Mouse (Mus musculus) thymus, postnatal 14 days (tissue): ENCODE measurements around the gene Vps26a.

Experiments
- DNase-seq: peaks from one replicate; pipeline ENCODE4 v3.0.0; 2021

Gene Vps26a

DNA sequence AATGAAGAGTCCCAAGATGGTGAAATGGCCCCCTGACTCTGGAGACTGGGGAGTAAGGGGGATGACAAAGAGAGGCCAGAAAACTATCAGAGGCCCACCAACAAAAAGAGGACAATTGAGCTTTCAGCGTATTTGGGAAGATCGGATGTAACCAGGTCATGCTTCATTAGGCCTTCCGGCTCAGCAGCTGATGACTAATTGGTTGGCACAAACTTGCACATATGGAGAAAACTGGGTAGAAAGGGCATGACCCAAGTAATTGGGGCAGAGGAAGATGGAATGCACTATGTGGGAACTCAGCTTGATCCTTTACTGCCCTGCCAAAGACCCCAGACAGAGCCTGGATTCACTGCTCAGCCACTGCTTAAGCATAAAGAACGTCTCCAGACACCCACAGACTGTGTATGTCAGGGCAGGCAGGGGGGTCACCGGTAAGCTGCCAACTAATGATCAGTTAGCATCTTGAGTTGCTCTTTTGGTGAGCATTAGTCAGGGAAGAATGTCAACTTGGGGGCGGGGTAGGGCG lies 67.7 kb downstream of the Vps26a start:
- no peak for DNase-seq

DNA sequence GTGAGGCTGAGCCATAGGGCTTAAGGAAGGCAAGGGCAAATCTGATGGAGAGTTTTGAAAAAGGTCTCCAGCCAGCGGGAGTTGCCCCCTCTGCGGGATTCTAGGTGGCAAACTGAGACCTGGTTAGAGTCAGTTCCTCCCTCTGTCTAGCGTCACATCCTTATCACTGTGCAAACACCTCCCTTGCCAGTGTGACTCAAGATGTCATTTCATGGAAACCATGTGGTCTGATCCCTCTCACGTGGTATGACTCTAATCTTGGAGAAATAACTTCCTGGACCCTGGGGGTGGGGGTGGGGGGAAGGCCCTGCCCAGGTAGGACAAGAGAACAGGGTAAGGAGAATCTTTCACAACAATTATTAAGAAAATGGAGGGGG lies 73.0 kb downstream of the Vps26a start:
- no peak for DNase-seq

DNA sequence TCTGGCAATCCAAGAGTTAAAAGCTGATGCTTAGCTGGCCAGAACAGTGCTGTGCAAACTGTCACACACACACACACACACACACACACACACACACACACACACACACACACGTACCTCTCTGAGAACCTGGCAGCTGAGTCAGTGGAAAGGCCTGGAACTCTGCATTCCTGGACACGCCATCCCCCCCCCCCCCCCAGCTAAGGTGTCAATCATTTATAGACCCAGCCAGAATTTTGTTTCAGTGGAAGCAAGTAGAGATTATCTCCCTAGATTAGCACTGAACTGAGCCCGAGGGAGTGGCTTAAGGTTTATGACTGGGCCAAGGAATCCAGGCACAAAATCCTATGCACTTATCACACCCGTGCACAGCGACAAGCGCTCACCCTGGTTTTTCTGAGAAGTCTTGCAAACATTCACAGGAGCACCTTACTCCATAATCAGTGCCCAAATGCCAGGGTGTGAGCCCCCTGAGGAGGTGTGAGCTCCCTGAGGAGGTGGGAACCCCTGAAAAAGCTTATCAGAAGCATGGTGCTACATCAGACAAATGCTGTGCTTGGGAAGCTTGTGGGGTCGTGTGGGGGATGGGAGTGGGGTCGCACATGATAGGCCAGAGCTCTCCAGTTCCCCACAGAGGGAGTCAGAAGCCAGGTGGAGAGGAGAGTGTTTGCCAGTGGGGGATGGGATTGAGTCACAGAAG lies 73.5 kb downstream of the Vps26a start:
- no peak for DNase-seq

DNA sequence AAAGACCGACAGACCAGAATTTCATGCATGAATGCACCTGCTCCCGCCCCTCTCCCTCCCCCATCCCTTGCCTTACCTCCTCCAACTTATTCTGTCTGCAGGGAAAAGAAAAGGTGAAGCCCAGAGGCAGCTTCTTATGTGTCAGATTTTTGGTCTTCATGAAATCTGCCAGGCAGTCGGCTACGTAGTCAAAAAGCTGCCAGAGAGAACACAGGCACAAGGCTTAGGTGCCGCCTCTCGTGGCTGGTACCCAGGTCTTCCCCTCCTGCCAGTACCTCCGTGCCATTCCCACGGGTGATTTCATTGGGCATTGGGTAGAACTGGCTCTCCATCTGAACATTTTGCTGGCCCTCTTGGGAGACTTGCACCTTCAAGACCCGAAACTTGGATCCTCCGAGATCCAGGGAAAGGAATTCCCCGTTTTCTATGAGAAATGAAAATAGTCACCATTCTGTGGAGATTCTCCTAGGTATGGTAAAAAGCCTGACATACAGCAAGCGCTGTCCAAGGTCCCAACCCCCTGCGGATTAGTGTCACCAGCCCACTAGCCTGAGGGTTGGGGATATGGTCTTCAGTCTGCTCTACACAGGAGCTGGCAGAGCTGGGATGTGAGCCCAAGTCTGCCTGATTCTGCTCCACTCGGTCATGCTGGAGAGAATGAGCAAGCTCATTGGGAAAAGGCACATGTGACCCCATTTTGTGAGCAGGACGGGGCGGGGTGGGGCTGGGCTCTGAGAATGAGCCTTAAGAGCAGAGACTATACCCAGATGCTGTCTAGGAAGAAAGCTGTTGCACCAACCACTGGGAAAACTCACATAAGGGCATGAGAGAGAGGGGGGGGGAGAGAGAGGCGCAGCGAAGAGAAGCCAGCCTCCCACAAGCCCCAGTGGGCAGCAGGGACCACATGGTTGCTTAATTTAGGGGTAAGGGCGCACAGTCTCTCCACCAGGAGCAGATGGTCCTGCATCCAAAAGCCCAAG lies 74.9 kb downstream of the Vps26a start:
- DNase-seq = no peak

DNA sequence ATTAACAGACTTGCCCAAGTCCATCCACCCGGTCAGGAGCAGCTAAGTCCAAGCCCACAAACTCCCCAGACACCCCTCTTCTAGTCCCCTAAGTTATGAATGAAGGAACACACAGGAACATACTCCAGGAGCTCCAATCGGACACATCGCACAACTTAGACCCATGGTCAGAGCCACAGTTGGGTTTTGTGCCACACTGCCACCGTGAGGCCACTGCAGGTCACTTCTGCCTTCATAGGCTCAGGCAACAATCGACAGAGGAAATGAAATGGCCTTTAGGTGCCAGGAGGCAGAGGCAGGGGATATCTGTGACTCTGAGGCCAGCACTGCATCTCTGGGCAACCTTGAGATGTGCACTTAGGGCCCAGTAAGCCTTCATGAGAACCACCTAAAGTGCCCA lies 75.7 kb downstream of the Vps26a start:
- peak; percentile 64 for DNase-seq
